Mouse (Mus musculus) adrenal gland, postnatal 14 days (tissue): ENCODE measurements at regions not wholly inside any gene's neighbourhood (a gene's known extent, or its start where the extent isn't known, plus 50 kb on each side); places are given as distances from the start of the nearest gene placed in this dataset.
A peak's percentile ranks its signal among the peaks of the same experiment; 100 is the strongest.

ENCODE experiments used
- DNase-seq: peaks from one replicate; pipeline ENCODE4 v3.0.0; 2021; ENCODE audit warnings: mixed read lengths

DNA sequence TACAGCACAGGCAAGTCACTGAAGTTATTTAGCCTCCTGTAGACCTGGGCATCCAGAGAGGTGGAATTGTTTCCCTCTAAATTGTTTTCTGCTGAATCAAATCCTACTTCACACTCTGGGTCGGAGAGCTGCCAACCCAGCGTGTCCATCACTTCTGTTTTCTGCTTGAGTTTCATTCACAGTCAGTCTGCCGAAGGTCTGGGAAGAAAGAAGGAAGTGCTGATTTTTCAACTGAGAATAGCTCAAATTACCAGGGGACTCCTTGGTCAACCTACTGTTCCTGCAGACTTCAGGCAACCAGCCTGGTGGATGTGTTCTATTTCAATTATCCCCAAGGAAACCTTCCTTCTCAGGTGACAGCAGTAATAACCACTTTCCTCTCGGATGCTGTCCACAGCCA is 179.1 kb upstream of the Nckap5 start:
- no peak for DNase-seq

DNA sequence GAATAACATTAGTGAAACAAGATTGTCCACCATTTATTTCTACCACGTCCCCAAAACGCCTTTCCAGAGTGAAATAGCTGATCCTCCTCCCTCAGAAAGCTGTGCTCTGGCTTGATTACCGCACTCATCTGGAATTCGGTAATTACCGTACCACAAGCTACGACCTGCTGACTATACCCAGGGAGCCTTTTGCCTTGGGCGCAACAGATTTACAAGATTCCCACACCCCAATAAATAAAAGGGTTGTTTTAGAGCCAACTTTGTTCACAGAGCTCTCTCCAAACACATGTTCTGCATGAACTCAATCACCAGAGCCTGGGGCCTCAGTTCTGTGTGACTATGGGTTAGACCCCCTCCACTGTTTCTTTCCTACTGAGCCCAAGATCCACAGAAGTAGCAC is 171.1 kb upstream of the Nckap5 start:
- DNase-seq, result no peak

DNA sequence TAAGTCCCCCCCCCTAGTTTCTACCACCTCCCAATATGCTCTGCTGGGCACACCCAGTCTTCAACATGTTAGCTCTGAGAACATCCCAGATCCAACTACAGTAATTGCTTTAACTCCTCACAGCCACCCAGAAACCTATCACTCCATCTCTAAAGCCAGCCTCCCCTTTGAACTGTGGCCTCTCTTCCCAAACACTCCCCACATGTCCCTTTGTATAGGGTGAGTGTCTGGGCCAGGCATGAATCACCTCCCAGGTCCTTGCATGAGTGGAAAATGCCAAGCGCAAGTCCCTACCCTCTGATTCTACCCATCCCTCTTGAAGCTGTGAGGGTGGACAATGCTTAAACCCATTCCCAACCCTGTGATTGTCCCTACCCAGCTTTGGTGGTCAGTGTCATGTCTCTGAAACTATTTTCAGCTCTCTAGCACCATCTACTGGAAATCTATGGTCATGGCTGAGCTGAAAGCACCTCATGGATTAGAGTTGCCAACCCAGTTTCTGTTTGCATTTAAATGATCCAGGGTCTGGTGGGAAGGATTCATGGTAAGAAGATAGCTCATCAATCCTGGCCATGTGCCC is 162.6 kb upstream of the Nckap5 start:
- peak; percentile 38 for DNase-seq

DNA sequence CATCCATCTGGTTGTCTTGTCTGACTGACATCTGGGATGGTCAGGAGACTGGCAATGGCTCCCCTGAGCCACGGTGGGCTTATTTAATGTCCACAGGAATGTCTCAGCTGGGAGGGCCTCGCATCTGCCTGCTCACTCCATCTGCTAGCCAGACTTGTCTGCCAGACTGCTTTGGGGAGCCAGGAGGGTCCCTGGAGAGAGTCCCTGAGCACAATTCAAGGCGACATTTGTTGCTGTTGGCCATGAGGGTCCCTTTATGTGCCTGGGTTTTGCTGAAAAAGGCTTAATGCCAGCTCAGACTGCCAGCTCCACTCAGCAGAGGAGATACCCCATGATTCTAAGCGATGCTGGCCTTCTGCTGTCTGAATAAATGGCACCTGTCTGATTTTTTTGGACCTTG is 161.8 kb upstream of the Nckap5 start:
- DNase-seq, result no peak

DNA sequence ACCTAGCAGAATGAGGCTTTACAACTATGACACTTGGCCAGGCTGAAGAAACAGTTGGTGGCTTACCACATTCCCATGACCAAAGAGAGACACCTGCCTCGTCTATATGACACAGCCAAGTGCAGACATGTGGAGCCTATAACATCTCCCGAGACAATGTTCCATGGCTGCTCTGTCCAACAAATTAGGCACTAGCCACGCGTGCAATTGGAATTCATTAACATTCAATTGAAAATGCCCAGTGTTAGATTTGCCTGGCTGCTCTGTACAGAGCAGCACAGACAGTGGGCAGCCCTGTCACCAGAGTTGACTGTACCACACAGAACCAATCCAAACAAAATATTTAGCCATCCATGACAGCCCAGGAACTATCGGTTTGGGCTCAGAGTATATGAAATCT is 152.2 kb upstream of the Nckap5 start:
- no peak for DNase-seq

DNA sequence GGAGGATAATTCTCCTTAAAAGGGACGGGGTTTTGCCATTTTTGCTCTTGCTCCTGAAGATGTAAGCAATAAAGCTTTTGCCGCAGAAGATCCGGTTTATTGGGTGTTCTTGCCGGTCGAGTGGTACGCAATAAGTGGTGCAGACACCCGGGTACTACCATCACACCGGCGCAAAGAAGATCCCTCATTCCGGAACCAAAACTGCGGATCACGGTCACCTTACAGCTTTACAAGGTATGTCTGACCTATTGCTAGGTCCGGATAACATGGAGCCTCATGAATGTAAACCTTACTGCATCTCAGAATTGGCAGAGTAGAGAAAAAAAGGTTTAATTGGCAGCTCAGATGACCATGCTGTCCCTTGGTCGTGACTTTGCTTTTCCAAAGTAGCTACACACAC is 149.7 kb upstream of the Nckap5 start:
- DNase-seq, result no peak

DNA sequence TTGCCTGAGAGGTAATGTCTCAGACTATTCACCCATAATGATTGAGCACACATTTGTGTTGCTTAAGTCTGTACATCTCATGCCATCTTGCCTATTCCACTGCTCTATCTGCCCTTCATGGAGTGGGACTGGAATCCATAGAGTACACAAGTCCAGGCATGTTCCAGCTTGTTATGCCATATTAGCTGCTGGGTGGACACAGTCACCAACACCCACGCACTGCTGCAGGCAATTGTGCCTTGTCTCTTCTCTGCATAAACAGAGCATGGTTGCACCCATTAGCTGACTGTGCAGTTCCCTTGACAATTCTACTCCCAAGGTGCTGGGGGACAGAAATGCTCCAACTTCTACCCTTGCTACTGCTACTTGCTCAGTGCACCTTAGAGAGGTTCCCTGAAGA is 143.3 kb upstream of the Nckap5 start:
- DNase-seq, result no peak

DNA sequence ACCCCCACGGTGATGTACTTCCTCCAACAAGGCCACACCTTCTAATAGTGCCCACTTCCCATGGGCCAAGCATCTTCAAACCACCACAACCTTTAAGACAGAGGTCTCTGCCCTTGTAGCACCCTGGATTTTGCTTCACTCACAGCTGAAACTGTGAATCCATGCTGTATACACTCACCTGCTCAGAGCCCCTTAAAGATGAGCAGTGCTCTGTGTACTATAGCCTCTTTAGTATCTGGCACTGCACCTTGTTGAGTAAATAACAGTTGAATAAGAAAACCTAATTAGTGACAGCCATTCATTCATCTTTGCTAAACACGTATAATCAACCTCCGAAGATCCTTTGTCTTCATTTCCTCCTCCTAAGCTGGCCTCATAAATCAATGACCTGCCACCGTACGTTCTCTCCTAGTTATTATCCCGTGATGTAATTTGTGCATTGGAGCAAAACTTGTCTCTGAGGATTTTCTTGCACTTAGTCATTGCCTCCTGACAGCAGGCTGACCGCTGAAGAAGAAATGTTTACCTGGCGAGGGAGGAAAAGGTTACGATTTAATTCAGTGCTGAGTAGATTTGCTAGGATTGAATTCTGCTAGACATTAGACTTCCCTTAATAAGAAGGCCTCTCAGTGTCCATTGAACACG is 141.3 kb upstream of the Nckap5 start:
- DNase-seq, result no peak

DNA sequence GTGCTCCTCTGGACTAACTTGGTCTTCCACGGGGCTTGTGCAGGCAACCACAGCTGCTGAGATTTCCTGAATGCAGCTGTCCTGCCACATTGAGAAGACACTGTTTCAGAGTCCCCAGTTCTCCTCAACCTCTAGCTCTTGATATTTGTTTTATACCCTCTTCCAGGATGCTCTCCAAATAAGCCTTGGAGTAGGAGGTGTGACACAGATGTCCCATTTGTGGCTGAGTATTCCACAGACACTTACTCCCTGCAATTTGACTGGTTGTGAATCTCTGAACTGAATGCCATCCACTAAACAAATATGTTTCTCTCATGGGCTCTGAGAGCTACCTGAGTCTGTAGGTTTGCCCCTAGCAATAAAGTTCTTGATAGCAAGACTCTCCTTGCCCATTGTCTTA is 140.5 kb upstream of the Nckap5 start:
- no peak for DNase-seq

DNA sequence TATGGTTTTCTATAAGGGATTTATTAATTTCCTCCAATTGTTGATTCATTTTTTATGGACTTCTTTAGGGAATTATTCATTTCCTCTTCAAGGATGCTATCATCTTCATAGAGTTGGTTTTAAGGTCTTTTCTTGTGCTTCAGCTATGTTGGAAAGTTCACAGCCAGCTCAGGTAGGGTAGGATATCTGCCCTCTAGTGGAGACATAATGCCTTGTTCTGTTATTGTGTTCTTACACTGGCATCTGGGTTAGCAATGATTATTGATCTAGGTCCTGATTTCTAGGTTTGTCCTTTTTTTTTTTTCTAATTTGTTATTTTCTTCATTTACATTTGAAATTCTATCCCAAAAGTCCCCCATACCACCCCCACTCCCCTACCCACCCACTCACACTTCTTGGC is 135.8 kb upstream of the Nckap5 start:
- no peak for DNase-seq

DNA sequence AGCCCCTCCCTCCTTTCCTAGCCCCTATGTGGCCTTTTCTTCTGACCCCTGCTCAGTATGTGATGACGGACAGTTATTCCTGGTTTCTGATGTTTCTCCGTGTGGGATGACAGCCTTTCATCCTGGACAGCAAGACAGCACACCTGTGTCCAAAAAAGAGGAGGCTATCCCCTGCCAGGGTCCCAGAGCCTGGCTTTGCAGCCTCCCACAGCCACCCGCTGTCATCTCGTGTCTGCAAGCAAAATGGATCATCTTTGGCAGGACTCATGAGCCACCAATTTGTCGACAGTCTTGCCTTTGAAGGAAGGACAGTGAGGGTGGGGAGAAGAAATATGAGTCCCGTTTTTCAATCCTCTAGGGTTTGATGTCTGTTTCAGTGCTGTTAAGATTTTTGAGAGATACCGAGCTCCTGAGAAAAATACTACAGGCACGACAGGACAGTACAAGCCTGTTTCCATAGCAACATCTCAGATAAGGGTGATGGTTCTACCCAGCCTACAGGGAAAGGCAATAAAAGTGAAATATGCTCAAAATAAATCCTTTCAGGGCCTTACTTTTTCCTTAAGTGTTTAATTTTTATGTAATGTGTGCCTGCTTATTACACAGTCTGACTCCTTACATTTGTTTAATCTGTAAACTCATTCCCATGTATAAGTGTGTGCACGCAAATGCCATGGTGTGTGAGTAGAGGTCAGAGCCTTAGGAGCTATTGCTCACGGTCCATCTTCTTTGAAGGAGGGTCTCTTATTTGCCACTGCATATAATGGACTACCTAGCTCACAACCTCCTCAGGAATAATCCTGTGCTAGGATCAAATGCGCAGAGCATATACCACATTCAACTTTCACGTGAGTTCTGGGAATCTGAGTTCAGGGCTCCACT is 125.5 kb upstream of the Nckap5 start:
- DNase-seq, result no peak

DNA sequence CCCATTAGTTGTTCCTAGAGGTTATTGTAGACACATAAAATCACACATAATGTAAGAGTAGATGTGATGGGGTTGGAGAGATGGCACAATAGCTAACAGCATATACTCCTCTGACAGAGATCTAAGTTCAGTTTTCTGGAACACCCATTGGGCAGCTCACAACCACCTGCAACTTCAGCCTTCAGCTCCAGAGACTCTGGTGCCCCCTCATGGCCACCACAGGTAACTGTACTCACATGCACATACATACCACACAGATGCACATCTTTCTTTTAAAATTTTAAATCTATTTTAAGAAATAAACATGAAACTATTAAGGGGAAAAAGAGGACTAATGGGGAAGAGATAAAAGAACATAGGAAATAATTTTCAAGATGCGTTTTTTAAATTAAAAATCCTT is 117.3 kb upstream of the Nckap5 start:
- no peak for DNase-seq

DNA sequence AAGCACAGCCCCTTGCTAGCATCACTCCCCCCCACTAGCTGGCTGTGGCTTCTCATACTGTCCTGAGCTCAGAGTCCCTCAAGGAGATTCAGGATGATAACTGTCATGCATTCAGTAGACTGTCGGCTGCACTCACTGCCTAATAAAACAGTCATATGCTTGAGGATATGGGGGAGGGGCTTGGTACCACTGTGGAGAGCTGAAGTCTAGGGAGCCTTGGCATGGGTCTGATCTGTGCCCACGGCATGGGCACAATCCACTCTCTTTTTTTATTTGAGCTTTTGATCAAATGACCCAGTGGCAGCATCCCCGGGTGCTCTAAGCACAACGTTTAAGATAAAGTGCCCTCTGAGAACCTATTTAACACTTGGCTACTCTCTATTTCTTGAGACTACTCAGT is 102.1 kb upstream of the Nckap5 start:
- DNase-seq, result no peak

DNA sequence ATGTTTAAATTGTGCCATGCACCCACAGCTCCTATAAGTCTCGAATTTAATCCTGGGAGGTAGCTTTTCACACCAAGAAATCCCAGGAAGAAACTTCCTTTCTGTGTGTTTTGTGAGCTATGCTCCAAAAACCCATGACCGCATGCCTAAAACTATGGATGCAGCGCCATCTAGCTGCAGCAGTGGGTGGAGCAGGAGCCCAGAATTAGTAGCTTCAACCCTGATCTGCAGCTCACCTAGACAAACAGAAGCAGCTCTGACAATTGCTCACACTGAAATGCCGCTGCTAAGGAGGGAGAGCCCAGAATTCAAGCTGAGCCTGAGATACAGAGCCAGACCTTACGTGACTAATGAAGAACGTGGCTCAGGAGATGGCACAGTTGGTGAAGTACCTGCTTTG is 101.2 kb upstream of the Nckap5 start:
- peak; percentile 86 for DNase-seq

DNA sequence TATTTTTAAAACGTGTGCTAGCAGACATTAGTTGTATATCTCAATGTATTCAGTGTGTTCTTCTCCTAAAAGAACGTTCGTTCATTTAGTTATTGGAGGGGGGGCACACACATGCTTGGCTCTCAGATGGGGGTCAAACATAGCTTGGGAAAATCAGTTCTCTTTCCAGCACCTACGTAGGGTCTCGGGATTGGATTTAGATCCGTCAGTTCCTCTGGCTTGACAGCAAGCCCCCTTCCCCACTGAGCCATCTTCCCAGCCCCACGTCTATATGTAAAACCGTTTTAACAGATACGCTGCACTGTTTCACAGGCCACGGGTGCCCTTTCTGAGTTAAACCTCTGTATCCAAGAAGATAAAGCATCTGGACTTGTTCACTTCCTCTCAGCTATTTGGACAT is 100.5 kb upstream of the Nckap5 start:
- no peak for DNase-seq

DNA sequence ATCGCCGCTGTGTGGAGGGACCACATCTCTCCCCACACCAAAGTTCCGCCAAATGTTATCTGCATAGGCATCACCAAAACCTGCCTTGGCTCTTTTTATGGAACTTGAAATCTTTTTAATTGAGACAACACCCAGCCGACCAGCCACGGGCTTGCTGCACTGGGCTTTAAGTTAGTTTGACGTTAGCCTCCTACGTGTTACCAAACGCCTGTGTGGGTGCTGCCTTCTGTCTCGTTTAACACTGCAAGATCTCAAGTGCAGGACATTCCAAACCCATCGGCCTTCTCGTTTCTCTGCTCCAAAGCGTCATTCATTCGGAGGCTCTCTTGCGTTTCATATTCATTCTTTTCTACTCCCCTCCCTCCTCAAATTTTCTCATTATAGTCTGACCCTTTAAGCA is 100.0 kb upstream of the Nckap5 start:
- DNase-seq, result no peak

DNA sequence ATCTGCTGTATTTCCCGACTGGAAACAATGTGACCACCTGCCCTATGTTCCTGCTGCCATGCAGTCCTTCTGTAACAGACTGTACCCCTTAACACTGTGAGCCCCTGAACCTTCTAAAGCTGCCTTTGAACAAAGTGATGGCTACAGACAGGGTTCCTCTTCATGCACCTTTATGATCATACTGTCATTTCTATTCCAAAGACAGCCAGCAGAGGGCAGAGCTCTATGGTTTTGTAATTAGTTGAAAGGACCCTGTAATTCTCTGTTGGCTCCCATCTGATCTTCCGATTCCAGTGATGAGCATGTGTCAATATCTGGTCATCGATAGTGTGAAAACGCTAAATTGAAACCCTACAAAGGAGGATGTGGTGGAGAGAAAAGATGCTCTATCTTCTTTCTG is 99.1 kb upstream of the Nckap5 start:
- peak; percentile 28 for DNase-seq

DNA sequence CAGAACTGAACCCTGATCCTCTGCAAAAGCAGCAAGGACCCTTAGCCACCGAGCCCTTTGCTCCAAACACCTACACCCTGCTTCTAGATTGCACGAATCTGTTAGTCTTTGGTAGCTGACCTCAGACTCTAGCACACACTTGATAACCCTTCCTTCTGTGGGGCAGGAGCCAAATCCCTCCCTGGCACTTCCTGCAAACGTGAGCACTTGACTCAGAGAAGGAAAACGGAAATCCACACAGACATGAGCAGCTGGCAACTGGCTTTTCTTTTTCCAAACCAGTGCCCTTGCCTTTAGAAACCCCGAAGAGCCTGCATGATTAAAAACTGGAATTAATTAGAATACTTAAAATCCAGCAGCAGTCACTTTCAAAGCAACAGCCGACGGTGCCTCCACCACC is 97.6 kb upstream of the Nckap5 start:
- DNase-seq, result peak; percentile 40

DNA sequence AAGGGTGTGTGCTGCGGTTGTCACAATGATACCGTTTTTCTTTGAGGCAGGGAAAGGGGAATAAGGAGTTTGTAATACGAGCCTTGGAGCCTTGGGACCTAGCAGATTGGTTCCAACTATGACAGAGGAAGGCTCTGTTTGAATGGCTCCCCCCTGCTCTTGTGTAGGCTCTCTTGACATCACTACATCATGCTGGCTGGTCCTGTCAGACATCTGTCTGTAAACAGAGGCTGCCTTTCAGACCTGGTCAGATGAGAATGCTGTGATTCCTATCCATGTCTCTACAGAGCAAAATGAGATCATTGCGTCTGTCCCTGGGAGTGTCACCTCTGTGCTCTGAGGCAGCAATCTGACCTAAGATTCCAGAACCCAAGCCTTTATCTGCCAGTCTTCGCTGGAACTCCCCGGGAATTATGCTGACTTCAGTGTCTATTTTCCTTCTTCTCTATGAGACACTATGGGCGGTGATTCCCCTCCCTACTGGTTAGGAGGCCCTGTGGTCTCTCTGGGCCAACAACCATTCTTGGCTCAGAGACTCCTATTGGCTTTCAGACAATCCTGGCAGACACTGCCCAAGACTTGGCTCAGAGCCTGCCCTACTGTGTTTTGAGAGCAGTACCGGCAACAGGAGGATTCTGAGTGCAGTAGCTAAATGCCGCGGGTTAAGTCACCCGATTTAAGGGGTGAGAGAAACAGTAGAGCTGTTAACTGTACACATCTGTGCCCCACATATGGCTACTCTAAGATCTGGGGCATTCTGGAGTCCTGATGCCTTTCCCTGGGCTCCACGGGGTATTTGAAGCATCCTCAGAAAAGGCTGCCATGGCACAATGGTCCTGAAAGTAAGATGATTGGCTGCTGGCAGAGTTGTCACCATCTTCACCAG is 94.8 kb upstream of the Nckap5 start:
- peak; percentile 84 for DNase-seq

DNA sequence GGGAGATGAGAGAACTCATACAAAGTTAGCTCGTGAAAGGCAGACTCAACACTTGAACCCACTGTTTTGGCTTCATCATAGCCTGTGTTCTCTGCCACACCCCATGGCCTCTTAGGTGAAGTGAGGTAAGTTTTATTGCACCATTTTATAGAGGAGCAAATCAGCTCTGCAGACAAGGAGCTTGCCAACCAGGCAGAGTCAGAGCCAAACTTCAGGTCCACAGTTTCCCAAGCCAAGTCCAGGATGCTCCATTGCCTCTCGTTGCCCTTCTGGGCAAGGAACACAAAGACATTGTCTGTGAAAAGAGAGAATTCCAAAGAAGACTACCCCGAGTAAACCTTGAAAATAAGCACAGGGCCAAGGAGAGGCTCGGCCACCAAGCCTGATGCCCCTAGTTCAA is 93.4 kb upstream of the Nckap5 start:
- DNase-seq, result peak; percentile 22

DNA sequence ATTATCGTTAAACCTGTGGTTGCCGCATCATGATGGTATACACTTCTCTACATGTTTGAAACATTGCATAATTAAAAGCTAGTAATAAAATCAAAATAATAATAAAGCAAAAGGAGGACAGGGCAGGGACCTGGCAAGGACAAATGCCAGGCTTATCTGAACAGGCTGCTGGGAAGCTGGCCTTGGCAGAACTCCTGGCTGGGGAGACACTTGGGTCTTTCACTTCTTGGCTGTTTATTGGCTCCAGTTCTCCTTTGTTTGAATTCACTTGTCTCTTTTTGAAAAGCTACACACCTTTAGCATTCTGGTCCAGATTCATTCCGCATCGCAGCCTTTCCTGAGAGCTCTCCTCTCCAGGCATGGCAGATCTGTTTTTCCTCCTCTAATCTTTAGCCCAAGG is 91.6 kb upstream of the Nckap5 start:
- DNase-seq, result peak; percentile 50

DNA sequence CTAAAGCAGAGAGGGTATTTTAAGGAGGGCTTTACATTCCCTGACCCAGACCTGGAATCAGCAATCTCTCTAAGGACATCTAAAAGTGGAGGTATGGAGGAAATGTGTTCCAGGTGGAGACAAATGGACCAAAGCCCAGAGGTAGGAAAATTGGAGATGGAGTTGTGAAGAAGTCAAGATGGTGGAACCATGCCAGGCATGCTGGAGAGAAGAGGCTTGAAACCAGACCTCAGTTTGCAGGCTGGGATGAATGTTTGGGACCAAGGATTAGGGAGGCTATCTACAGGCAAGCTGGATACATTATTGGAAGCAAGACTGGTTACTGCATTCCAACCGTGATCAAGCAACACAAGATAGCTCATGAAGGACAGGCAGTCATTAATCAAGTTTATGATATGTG is 88.3 kb upstream of the Nckap5 start:
- DNase-seq, result no peak

DNA sequence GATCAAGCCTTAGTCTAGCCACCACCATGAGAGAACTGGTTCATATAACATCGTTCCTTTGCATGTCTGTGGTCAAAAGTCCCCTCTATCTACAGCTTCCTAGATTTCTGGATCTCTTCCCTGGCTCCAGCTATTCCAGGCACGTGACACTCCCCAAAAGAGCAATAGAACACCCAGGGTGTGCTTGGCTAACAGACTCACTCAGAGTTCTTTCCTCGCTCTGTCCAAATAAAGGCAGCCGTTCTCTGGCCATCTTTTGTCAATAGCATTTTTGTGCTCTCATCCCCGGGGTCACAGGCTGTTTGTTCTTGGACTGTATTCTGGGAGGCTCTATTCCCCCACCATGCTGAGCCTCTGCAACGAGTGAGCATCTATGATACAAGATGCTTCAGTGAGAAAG is 87.3 kb upstream of the Nckap5 start:
- no peak for DNase-seq
